Mouse (Mus musculus) ES-Bruce4 (cell line): Measurements from ENCODE around the gene Foxd1.

Experiments
- CTCF ChIP-seq: IDR thresholded peaks from one replicate; pipeline ENCODE4 v1.8.1; 2011; ENCODE audit warnings: low read depth, low read length
- POLR2A ChIP-seq: IDR thresholded peaks from one replicate; pipeline ENCODE4 v1.8.1; 2011; ENCODE audit warnings: low read length; ENCODE audit not compliant: insufficient read depth

DNA sequence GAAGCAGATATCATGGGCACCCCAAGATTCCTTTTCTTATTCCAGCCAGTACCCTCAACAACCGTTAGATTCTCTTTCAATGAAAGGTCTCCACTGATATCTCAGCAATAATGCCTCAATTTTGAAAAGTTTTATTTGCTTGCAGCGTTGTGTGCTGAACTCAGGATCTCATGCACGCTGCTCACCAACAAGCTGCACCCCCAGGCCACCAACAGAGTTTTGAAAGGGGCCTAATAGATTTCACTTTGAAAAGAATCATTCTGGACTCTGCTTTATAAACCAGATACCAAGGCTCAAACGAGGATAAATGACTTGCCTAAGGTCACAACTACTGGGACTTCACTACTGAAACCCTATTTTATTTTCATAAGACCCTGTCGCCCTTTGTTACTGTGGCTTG lies 7.1 kb downstream of the Foxd1 start:
- TF ChIP-seq POLR2A (no peak), CTCF (no peak)
